Mouse (Mus musculus) liver, adult 2 months (tissue): ENCODE measurements at regions not wholly inside any gene's neighbourhood (a gene's known extent, or its start where the extent isn't known, plus 50 kb on each side); places are given as distances from the start of the nearest gene placed in this dataset.

ENCODE experiments used
- DNase-seq: peaks from one replicate; pipeline ENCODE4 v3.0.0-alpha.2; 2011; ENCODE audit warnings: low read depth, low spot score; ENCODE audit errors: extremely low read depth
- H3K27ac ChIP-seq: fragments of 200-500 bp; replicated peaks from 2 replicates; pipeline ENCODE4 v1.5.1; 2012; ENCODE audit warnings: low read depth, mild to moderate bottlenecking, control low read depth, inconsistent platforms, low read length; ENCODE audit not compliant: insufficient read depth
- H3K27me3 ChIP-seq: fragments of 200-500 bp; 2 replicates; pipeline ENCODE4 v1.6.1; 2012; ENCODE audit warnings: mild to moderate bottlenecking, moderate library complexity, low read length, inconsistent platforms; ENCODE audit not compliant: control insufficient read depth, insufficient read depth
- H3K36me3 ChIP-seq: fragments of 200-500 bp; 2 replicates; pipeline ENCODE4 v1.6.1; 2012; ENCODE audit warnings: low read length, inconsistent platforms; ENCODE audit not compliant: control insufficient read depth, insufficient read depth
- H3K4me1 ChIP-seq: fragments of 200-500 bp; 2 replicates; pipeline ENCODE4 v1.6.1; 2011; ENCODE audit warnings: low read length; ENCODE audit not compliant: control insufficient read depth, insufficient read depth
- H3K4me3 ChIP-seq: fragments of 200-500 bp; 2 replicates; pipeline ENCODE4 v1.5.1; 2011; ENCODE audit warnings: low read depth, mild to moderate bottlenecking, control low read depth, low read length, moderate library complexity; ENCODE audit not compliant: insufficient read depth
- H3K79me2 ChIP-seq: fragments of 200-500 bp; 2 replicates; pipeline ENCODE4 v1.6.1; 2012; ENCODE audit warnings: inconsistent platforms, mild to moderate bottlenecking, low read length, moderate library complexity; ENCODE audit not compliant: control insufficient read depth, insufficient read depth
- H3K9ac ChIP-seq: fragments of 200-500 bp; 2 replicates; pipeline ENCODE4 v1.6.1; 2012; ENCODE audit warnings: low read depth, mild to moderate bottlenecking, control low read depth, inconsistent platforms, low read length
- CTCF ChIP-seq: fragments of 200-500 bp; IDR thresholded peaks from 2 replicates; pipeline ENCODE4 v1.5.1; 2011; ENCODE audit warnings: low read depth, low read length, control low read depth
- POLR2A ChIP-seq: fragments of 200-500 bp; IDR thresholded peaks from 2 replicates; pipeline ENCODE4 v1.6.1; 2011; ENCODE audit warnings: low read length, control low read depth; ENCODE audit not compliant: insufficient read depth; ENCODE audit errors: extremely low read depth
- WGBS: fragments of 180-500 bp; shearing (Covaris S2); methylation state at CpG from one replicate; pipeline ENCODE4 v1.1.7; 2018; 5-methylcytosine and 5-hydroxymethylcytosine counted together

DNA sequence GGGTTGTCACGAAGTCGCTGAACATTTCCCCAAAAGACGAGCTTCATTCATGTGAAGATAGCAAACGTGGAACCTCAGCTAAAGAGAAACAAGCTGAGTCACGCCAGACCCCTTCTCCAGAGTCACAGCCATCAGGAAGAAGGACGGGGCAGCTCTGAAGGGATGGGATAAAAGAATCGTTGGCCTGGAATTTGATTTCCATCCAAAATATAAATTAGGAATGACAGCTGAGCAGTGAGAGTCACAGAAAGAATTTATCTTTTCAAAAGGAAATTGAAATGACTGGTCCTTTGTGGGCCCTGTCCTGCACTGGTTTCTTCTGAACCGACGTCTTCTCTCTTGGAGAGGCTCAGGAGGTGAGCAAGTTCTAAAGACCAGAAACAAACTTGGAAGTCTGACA is 310.1 kb upstream of the Prox1 start:
- Histone ChIP-seq H3K27ac (no peak overlapping the region), H3K4me1 (no peaks in the 10 kb centered on the region), H3K4me3 (no peak overlapping the region), H3K79me2 (no peaks in the 10 kb centered on the region), H3K36me3 (no peaks in the 10 kb centered on the region), H3K27me3 (no peaks in the 10 kb centered on the region), H3K9ac (no peak overlapping the region)
- DNase-seq, result no peak
- WGBS, result 79% methylated on average over 9 of the region's 9 CpGs
- TF ChIP-seq POLR2A (no peak), CTCF (no peak)

DNA sequence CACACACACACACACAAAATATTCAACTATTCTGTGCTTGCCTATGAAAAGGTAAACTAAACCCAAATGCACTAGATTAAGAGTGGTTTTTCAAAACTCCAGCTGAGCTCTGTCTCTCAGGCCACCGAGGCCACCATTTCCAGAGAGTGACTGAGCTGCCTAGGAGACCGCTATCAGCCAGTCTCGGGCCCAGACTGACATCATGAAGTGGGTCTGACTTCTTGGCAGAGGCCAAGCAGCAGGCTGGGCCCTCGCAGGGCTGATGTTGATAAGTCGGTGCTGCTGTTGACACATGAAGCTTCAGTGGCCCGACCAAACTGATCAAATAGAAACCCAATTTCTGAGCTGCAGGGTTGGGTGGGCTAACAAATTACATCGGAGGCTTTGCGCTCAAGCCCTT is 302.2 kb upstream of the Prox1 start:
- Histone ChIP-seq H3K4me3 (no peak overlapping the region), H3K9ac (no peak overlapping the region)
- 55% methylated on average over 8 of the region's 8 CpGs for WGBS

DNA sequence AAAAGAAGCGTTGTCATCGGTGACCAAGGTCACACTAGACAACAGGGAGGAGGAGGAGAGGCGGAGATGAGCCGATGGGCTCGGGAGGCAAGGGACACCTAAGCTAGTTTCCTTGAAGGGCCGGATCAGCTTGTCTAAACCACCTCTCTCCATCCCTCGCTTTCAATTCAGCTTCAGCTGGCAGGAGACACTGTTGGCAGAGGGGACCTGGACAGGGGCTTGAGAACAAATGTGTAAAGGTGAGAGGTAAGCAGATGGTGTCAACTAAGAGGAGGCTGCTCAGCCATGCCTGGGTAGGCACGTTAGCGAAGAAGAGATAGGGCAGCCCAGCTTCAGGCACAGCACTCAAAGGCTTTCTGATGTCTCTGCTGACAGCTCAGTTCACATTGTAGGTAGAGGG is 299.8 kb upstream of the Prox1 start:
- Histone ChIP-seq H3K27me3 (no peaks in the 10 kb centered on the region), H3K27ac (no peak overlapping the region), H3K9ac (no peak overlapping the region), H3K36me3 (no peaks in the 10 kb centered on the region), H3K79me2 (no peaks in the 10 kb centered on the region), H3K4me3 (no peak overlapping the region), H3K4me1 (no peaks in the 10 kb centered on the region)
- no peak for DNase-seq
- 35% methylated on average over 9 of the region's 9 CpGs for WGBS
- no peak for TF ChIP-seq POLR2A
- no peak for TF ChIP-seq CTCF

More for the DNA sequence above, 302.2 kb upstream of the Prox1 start:
- no peak overlapping the region for H3K27ac ChIP-seq
- H3K79me2 ChIP-seq, result no peaks in the 10 kb centered on the region
- H3K27me3 ChIP-seq, result no peaks in the 10 kb centered on the region
- H3K36me3 ChIP-seq, result no peaks in the 10 kb centered on the region
- H3K4me1 ChIP-seq, result no peaks in the 10 kb centered on the region
- TF ChIP-seq CTCF, result no peak
- DNase-seq, result no peak

DNA sequence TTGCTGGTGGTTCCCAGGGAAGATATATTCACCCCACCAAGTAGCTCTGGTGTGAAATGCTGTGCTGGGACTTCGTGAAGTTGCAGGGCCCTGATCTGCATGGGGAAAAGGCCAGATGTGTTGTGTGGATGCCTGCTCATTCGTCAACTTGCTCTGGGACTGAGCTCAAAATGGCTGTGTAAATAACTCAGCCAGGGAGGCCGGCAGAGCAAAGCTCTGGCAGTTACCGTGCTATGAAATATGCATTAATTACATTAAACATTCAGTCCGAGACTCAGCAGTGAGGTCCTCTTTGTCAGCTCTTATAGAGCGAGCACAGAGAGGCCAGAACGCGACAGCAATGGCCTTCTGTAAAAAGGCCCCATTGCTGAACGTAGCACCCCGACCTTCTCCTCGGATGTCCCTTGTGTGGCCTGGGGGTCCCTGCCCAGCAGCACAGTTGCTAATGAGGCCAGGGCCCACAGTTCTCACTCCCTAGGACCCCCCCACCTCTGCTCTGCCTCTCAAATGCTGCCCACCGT is 287.1 kb upstream of the Prox1 start:
- Histone ChIP-seq H3K79me2 (no peaks in the 10 kb centered on the region), H3K27me3 (no peaks in the 10 kb centered on the region; the same call in 1 of the 2 replicates), H3K4me3 (no peak overlapping the region), H3K4me1 (no peaks in the 10 kb centered on the region), H3K9ac (no peak overlapping the region), H3K36me3 (no peaks in the 10 kb centered on the region), H3K27ac (no peak overlapping the region)
- 76% methylated on average over 12 of the region's 12 CpGs for WGBS
- no peak for TF ChIP-seq POLR2A
- TF ChIP-seq CTCF, result no peak
- DNase-seq, result no peak

DNA sequence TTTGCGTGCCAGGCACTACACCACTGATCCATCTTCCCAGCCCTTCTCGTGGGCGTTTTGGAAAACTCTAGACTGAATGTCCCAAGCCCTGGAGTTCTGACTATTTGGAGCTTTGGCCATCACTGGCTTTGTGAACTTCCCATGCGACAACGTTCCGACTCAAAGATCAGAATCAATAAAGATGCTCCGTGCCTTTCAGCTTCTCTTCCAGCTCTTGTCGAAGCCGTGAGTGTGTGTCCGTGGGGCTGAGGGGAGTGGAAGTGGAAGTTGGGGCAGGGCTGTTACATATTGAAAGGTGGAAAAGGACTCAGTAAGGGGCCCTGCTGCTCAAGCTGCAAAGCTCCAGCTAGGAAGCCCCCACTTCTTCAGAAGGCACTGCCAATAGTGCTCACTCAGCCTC is 283.0 kb upstream of the Prox1 start:
- no peaks in the 10 kb centered on the region for H3K36me3 ChIP-seq
- H3K27ac ChIP-seq, result no peak overlapping the region
- TF ChIP-seq POLR2A, result no peak
- TF ChIP-seq CTCF, result no peak
- no peak for DNase-seq
- WGBS, result 88% methylated on average over 10 of the region's 10 CpGs
- no peaks in the 10 kb centered on the region; the same call in 1 of the 2 replicates for H3K27me3 ChIP-seq
- H3K9ac ChIP-seq, result no peak overlapping the region
- H3K4me3 ChIP-seq, result no peak overlapping the region
- H3K79me2 ChIP-seq, result no peaks in the 10 kb centered on the region
- no peaks in the 10 kb centered on the region for H3K4me1 ChIP-seq

DNA sequence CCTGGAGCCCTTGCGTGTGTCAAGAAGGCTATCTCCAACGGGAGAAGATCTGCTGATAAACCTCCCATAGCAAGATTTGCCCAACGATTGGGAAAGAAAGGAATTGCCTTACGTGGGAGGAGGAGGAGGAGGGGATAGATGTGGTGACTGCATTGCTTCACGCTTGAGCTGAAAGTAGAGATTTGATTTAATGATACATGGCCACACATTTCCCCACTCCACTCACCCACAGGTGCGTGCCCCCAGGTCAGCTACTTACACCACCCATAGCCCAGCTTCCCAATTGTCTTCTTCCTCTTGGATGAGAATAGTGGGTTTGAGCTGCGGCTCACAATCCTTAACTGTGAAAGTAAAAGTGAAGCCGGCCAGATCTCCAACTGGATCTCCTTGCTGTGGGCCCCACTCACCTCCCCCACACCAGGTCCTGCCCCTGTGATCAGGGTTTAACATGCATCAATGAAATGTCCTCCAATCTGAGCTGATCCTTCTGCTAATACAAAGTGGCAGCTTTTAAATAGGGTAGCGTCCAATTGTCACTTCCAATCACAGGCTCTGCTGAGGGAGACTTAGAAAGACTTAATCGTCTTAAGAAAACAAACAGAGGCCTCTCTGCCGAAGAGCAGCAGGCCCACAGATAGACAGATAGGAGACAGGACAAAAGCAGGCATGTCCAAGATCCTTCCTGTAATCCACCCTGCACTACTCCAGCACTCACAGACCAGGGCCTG is 281.8 kb upstream of the Prox1 start:
- Histone ChIP-seq H3K27me3 (no peaks in the 10 kb centered on the region; the same call in 1 of the 2 replicates), H3K4me1 (no peaks in the 10 kb centered on the region), H3K36me3 (no peaks in the 10 kb centered on the region), H3K4me3 (no peak overlapping the region), H3K79me2 (no peaks in the 10 kb centered on the region), H3K9ac (no peak overlapping the region), H3K27ac (no peak overlapping the region)
- no peak for DNase-seq
- 66% methylated on average over 11 of the region's 11 CpGs for WGBS
- TF ChIP-seq POLR2A, result no peak
- TF ChIP-seq CTCF, result no peak
